Mouse (Mus musculus) forebrain, embryonic 13.5 days (tissue): Measurements from ENCODE around the gene Rsph14. TPM values are rescaled to one million over a fixed set of nuclear protein-coding genes. Genes with fewer than 3 reads are reported as not detected.
A peak's percentile ranks its signal among the peaks of the same experiment; 100 is the strongest.
"Not testable (repeated sequence)": the region's sequence is repeated elsewhere in the genome, so short reads cannot be mapped to it uniquely, and the experiment has no call there.

Experiments used
- ATAC-seq: fragments of 200-750 bp; cut with Nextera tagmentation; 2 replicates; pipeline ENCODE4 v1.8.0; 2017
- H3K27ac ChIP-seq: fragments of 300-500 bp; sonication (generic); 2 replicates; pipeline ENCODE4 v1.5.1; 2015; ENCODE audit warnings: inconsistent platforms, mild to moderate bottlenecking, moderate library complexity
- H3K27me3 ChIP-seq: fragments of 300-500 bp; sonication (generic); 2 replicates; pipeline ENCODE4 v1.6.1; 2015; ENCODE audit warnings: mild to moderate bottlenecking, inconsistent platforms
- H3K36me3 ChIP-seq: fragments of 300-500 bp; sonication (generic); 2 replicates; pipeline ENCODE4 v1.6.1; 2015; ENCODE audit warnings: mild to moderate bottlenecking, inconsistent platforms; ENCODE audit not compliant: poor library complexity, severe bottlenecking
- H3K4me1 ChIP-seq: fragments of 300-500 bp; sonication (generic); 2 replicates; pipeline ENCODE4 v1.6.1; 2015; ENCODE audit warnings: inconsistent platforms
- H3K4me2 ChIP-seq: fragments of 300-500 bp; sonication (generic); 2 replicates; pipeline ENCODE4 v1.6.1; 2015; ENCODE audit warnings: inconsistent platforms, mild to moderate bottlenecking, moderate library complexity
- H3K4me3 ChIP-seq: fragments of 300-500 bp; sonication (generic); 2 replicates; pipeline ENCODE4 v1.5.1; 2015; ENCODE audit warnings: mild to moderate bottlenecking, inconsistent platforms
- H3K9ac ChIP-seq: fragments of 300-500 bp; sonication (generic); 2 replicates; pipeline ENCODE4 v1.6.1; 2015; ENCODE audit warnings: mild to moderate bottlenecking, inconsistent platforms
- H3K9me3 ChIP-seq: fragments of 300-500 bp; sonication (generic); replicated peaks from 2 replicates; pipeline ENCODE4 v1.6.1; 2016; ENCODE audit warnings: inconsistent platforms
- WGBS: fragments of 180-500 bp; shearing (Covaris S2); methylation state at CpG from one replicate; pipeline ENCODE4 v1.1.7; 2015; 5-methylcytosine and 5-hydroxymethylcytosine counted together
- polyA plus RNA-seq: library from polyadenylated mRNA; unstranded; fragments of >200 nt; fragmentation: Nextera tagmentation; extraction: Ambion mirVana; gene quantifications from 2 replicates; pipeline ENCODE4 v1.2.1, GENCODE M21; 2015

Gene Rsph14
- polyA plus RNA-seq, 1 experiment from 2014 or later = 0.31 TPM

- 91% methylated on average over 21 of the region's 21 CpGs for WGBS
- Histone ChIP-seq H3K9me3 (no peaks in the 10 kb centered on the region), H3K4me1 (peaks cover 9% of the 10 kb centered on the region), H3K36me3 (no peaks in the 10 kb centered on the region), H3K4me2 (no peak overlapping the region), H3K27ac (no peak overlapping the region), H3K9ac (no peak overlapping the region), H3K4me3 (no peak overlapping the region), H3K27me3 (no peaks in the 10 kb centered on the region)
- no peak for ATAC-seq
These were observed 19.1 kb upstream of the Rsph14 start for GRCm38 (mm10) chr10:75051364-75052074.

- ATAC-seq = no peak
- H3K9me3 ChIP-seq = no peaks in the 10 kb centered on the region
- no peaks in the 10 kb centered on the region for H3K27me3 ChIP-seq
- no peak overlapping the region for H3K4me2 ChIP-seq
- no peak overlapping the region for H3K4me3 ChIP-seq
- no peaks in the 10 kb centered on the region for H3K4me1 ChIP-seq
- no peak overlapping the region for H3K27ac ChIP-seq
- no peak overlapping the region for H3K9ac ChIP-seq
- peaks cover 7% of the 10 kb centered on the region; the same call in 1 of the 2 replicates for H3K36me3 ChIP-seq
- WGBS = 96% methylated on average over 7 of the region's 7 CpGs
These were observed 16.3 kb upstream of the Rsph14 start for GRCm38 (mm10) chr10:75048711-75049110.

GRCm38 (mm10) chr10:75045831-75046230 lies 13.4 kb upstream of the Rsph14 start:
- no peaks in the 10 kb centered on the region for H3K27me3 ChIP-seq
- H3K4me1 ChIP-seq = no peaks in the 10 kb centered on the region
- no peak overlapping the region for H3K4me2 ChIP-seq
- peaks cover 7% of the 10 kb centered on the region; the same call in 1 of the 2 replicates for H3K36me3 ChIP-seq
- no peak overlapping the region for H3K27ac ChIP-seq
- no peak overlapping the region for H3K4me3 ChIP-seq
- H3K9me3 ChIP-seq = no peaks in the 10 kb centered on the region
- no peak for ATAC-seq
- WGBS = 95% methylated on average over 15 of the region's 15 CpGs
- no peak overlapping the region for H3K9ac ChIP-seq

- Histone ChIP-seq H3K4me2 (no peak overlapping the region), H3K9ac (no peak overlapping the region), H3K4me1 (no peaks in the 10 kb centered on the region), H3K27me3 (no peaks in the 10 kb centered on the region), H3K27ac (no peak overlapping the region), H3K9me3 (no peaks in the 10 kb centered on the region), H3K36me3 (peaks cover 7% of the 10 kb centered on the region; the same call in 1 of the 2 replicates), H3K4me3 (no peak overlapping the region)
- 44% methylated on average over 7 of the region's 7 CpGs for WGBS
- no peak for ATAC-seq
These were observed 12.1 kb upstream of the Rsph14 start for GRCm38 (mm10) chr10:75044459-75044858.

GRCm38 (mm10) chr10:75042060-75042459 lies 9.7 kb upstream of the Rsph14 start:
- ATAC-seq = not testable (repeated sequence)
- 25% methylated on average over 1 of the region's 1 CpGs for WGBS

GRCm38 (mm10) chr10:75036883-75037379 lies 4.5 kb upstream of the Rsph14 start, which contains the start of gene Rab36:
Gene Rab36 (plus strand): TSS chr10:75037058.
- Histone ChIP-seq H3K27ac (peak within 1 kb of the TSS; percentile 65), H3K9me3 (no peaks in the 10 kb centered on the region), H3K9ac (peak within 1 kb of the TSS; percentile 63), H3K4me1 (peaks cover 27% of the 10 kb centered on the region), H3K27me3 (no peaks in the 10 kb centered on the region), H3K36me3 (no peaks in the 10 kb centered on the region), H3K4me2 (peak within 1 kb of the TSS; percentile 65), H3K4me3 (peak within 1 kb of the TSS; percentile 43)
- ATAC-seq = peak; percentile 93
- whole genome bisulfite sequencing = under 1% methylated on average over 36 of the region's 36 CpGs

More at GRCm38 (mm10) chr10:75042060-75042459, 9.7 kb upstream of the Rsph14 start:
- H3K4me1 ChIP-seq, H3K27me3 ChIP-seq, H3K9me3 ChIP-seq, H3K4me2 ChIP-seq, H3K9ac ChIP-seq, H3K4me3 ChIP-seq, H3K36me3 ChIP-seq, H3K27ac ChIP-seq: not testable (repeated sequence)

GRCm38 (mm10) chr10:75031345-75032114 lies 856 bp downstream of the Rsph14 start:
- WGBS = 83% methylated on average over 5 of the region's 5 CpGs
- Histone ChIP-seq H3K9ac (no peak overlapping the region), H3K36me3 (no peaks in the 10 kb centered on the region), H3K27me3 (no peaks in the 10 kb centered on the region), H3K4me3 (no peak overlapping the region), H3K4me2 (no peak overlapping the region), H3K9me3 (no peaks in the 10 kb centered on the region), H3K4me1 (peaks cover 17% of the 10 kb centered on the region), H3K27ac (no peak overlapping the region)
- ATAC-seq = no peak

- H3K9ac ChIP-seq = no peak overlapping the region
- no peaks in the 10 kb centered on the region for H3K9me3 ChIP-seq
- no peak overlapping the region for H3K27ac ChIP-seq
- H3K27me3 ChIP-seq = no peaks in the 10 kb centered on the region
- no peaks in the 10 kb centered on the region for H3K36me3 ChIP-seq
- H3K4me1 ChIP-seq = peaks cover 12% of the 10 kb centered on the region
- 87% methylated on average over 3 of the region's 3 CpGs for WGBS
- no peak for ATAC-seq
- H3K4me2 ChIP-seq = no peak overlapping the region
- H3K4me3 ChIP-seq = no peak overlapping the region
These were observed 2.2 kb downstream of the Rsph14 start for GRCm38 (mm10) chr10:75030234-75030633.

- Histone ChIP-seq H3K27me3 (no peaks in the 10 kb centered on the region), H3K4me3 (no peak overlapping the region), H3K9ac (no peak overlapping the region), H3K4me2 (no peak overlapping the region), H3K36me3 (no peaks in the 10 kb centered on the region), H3K9me3 (no peaks in the 10 kb centered on the region), H3K4me1 (peaks cover 12% of the 10 kb centered on the region), H3K27ac (no peak overlapping the region)
- WGBS = 94% methylated on average over 3 of the region's 3 CpGs
- ATAC-seq = no peak
These were observed 2.7 kb downstream of the Rsph14 start for GRCm38 (mm10) chr10:75029677-75030076.

GRCm38 (mm10) chr10:75028743-75029142 lies 3.6 kb downstream of the Rsph14 start:
- ATAC-seq = no peak
- Histone ChIP-seq H3K9me3 (no peaks in the 10 kb centered on the region), H3K4me1 (peaks cover 12% of the 10 kb centered on the region), H3K9ac (no peak overlapping the region), H3K27ac (no peak overlapping the region), H3K4me3 (no peak overlapping the region), H3K36me3 (no peaks in the 10 kb centered on the region), H3K4me2 (no peak overlapping the region), H3K27me3 (no peaks in the 10 kb centered on the region)
- 91% methylated on average over 8 of the region's 8 CpGs for WGBS

- no peak overlapping the region for H3K9ac ChIP-seq
- no peak overlapping the region for H3K4me2 ChIP-seq
- ATAC-seq = peak; percentile 46; the same call in 1 of the 2 replicates
- H3K27me3 ChIP-seq = no peaks in the 10 kb centered on the region
- WGBS = 52% methylated on average over 8 of the region's 8 CpGs
- H3K27ac ChIP-seq = no peak overlapping the region
- no peaks in the 10 kb centered on the region for H3K4me1 ChIP-seq
- H3K9me3 ChIP-seq = no peaks in the 10 kb centered on the region
- no peak overlapping the region for H3K4me3 ChIP-seq
- H3K36me3 ChIP-seq = no peaks in the 10 kb centered on the region
These were observed 5.9 kb downstream of the Rsph14 start for GRCm38 (mm10) chr10:75026491-75026890.

GRCm38 (mm10) chr10:75021138-75021537 lies 11.2 kb downstream of the Rsph14 start:
- H3K36me3 ChIP-seq = no peaks in the 10 kb centered on the region
- H3K9ac ChIP-seq = no peak overlapping the region
- H3K4me2 ChIP-seq = no peak overlapping the region
- 15% methylated on average over 6 of the region's 6 CpGs for WGBS
- H3K27me3 ChIP-seq = no peaks in the 10 kb centered on the region
- no peak overlapping the region for H3K4me3 ChIP-seq
- ATAC-seq = peak; percentile 78
- H3K27ac ChIP-seq = no peak overlapping the region
- no peaks in the 10 kb centered on the region for H3K9me3 ChIP-seq
- H3K4me1 ChIP-seq = no peaks in the 10 kb centered on the region
